Mouse (Mus musculus) adrenal gland, adult (tissue): Measurements from ENCODE around the gene Bbs12.

ENCODE experiments used
- DNase-seq, 2 experiments: peaks; one replicate each; pipeline ENCODE4 v3.0.0; 2022 to 2023; ENCODE audit warnings: low spot score in 1 of 2; ENCODE audit not compliant: inconsistent age in 2 of 2

Gene Bbs12

GRCm38 (mm10) chr3:37312370-37312941, at the start of gene Bbs12, which contains the start of gene Cetn4:
Gene Bbs12 (plus strand): TSS chr3:37312554.
Gene Cetn4 (minus strand): TSS chr3:37312708.
- peak; percentile 96 to 99 for DNase-seq

- DNase-seq = no peak
These were observed 44.0 kb upstream of the Bbs12 start for GRCm38 (mm10) chr3:37268338-37268737.

- DNase-seq = peak in 1 of 2 experiments; percentile 12
These were observed 42.4 kb upstream of the Bbs12 start for GRCm38 (mm10) chr3:37269926-37270325.

GRCm38 (mm10) chr3:37271209-37271608, 41.1 kb upstream of the Bbs12 start:
- DNase-seq = peak; percentile 13 to 74

- DNase-seq = no peak
These were observed 39.3 kb upstream of the Bbs12 start for GRCm38 (mm10) chr3:37273092-37273491.

GRCm38 (mm10) chr3:37274661-37275060, 37.7 kb upstream of the Bbs12 start:
- DNase-seq = no peak

- DNase-seq = no peak
These were observed 32.1 kb upstream of the Bbs12 start for GRCm38 (mm10) chr3:37280221-37280620.

GRCm38 (mm10) chr3:37280871-37281270, 31.5 kb upstream of the Bbs12 start:
- no peak for DNase-seq

GRCm38 (mm10) chr3:37282299-37282922, 29.9 kb upstream of the Bbs12 start:
- no peak for DNase-seq

GRCm38 (mm10) chr3:37283234-37283633, 29.1 kb upstream of the Bbs12 start:
- DNase-seq = no peak

- DNase-seq = no peak
These were observed 23.1 kb upstream of the Bbs12 start for GRCm38 (mm10) chr3:37289237-37289636.

GRCm38 (mm10) chr3:37290881-37291541, 21.3 kb upstream of the Bbs12 start:
- DNase-seq = no peak

- DNase-seq = no peak
These were observed 20.4 kb upstream of the Bbs12 start for GRCm38 (mm10) chr3:37291929-37292328.

- DNase-seq = no peak
These were observed 19.7 kb upstream of the Bbs12 start for GRCm38 (mm10) chr3:37292654-37293053.

GRCm38 (mm10) chr3:37299470-37299869, 12.9 kb upstream of the Bbs12 start:
- no peak for DNase-seq

- peak in 1 of 2 experiments; percentile 65 for DNase-seq
These were observed 9.7 kb upstream of the Bbs12 start for GRCm38 (mm10) chr3:37302685-37303084.

GRCm38 (mm10) chr3:37303392-37304139, 8.8 kb upstream of the Bbs12 start:
- DNase-seq = no peak

GRCm38 (mm10) chr3:37311897-37312369, 421 bp upstream of the Bbs12 start:
- DNase-seq = no peak

- DNase-seq = peak; percentile 65 to 86
These were observed 1.0 kb downstream of the Bbs12 start for GRCm38 (mm10) chr3:37313371-37313770.

GRCm38 (mm10) chr3:37316233-37316632, 3.9 kb downstream of the Bbs12 start:
- no peak for DNase-seq

GRCm38 (mm10) chr3:37324310-37324709, 12.0 kb downstream of the Bbs12 start:
- DNase-seq = peak; percentile 20 to 63
